Mouse (Mus musculus) olfactory bulb, adult 2 months (tissue): ENCODE measurements at regions not wholly inside any gene's neighbourhood (a gene's known extent, or its start where the extent isn't known, plus 50 kb on each side); places are given as distances from the start of the nearest gene placed in this dataset.

Source experiments
- CTCF ChIP-seq: fragments of 200-500 bp; IDR thresholded peaks from 2 replicates; pipeline ENCODE4 v1.5.1; 2012; ENCODE audit warnings: low read depth, mild to moderate bottlenecking, low read length, moderate library complexity; ENCODE audit not compliant: insufficient read depth
- POLR2A ChIP-seq: fragments of 200-500 bp; IDR thresholded peaks from 2 replicates; pipeline ENCODE4 v1.6.1; 2012; ENCODE audit warnings: mild to moderate bottlenecking, low read depth, low read length, moderate library complexity; ENCODE audit not compliant: insufficient read depth

DNA sequence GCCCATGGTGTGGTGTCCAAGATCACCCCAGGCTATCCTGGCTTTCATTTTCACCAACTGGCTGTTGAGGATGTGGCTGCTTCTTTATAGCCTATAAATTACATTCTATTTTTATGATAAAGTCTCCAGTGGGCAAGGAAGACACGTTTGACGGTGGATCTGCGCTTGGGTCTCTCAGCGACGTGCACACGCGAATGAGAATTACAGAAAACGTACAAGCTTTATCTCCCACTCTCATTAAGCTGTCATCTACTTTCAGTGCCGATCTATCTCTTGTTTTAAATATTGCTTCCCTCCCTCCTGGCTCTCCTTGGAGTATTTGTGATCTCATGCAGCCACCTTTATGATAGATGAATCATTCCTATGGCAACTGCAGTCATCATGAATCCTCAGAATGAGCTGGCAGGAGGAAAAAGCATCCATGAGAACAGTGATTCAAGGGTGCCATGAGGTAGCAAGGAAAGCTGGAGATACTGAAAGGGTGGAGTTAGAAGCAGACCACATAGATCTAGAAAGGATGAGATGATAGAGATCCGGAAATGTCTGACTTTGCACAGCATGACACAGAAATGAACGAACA is 568.0 kb upstream of the Klhl29 start:
- no peak for TF ChIP-seq POLR2A
- TF ChIP-seq CTCF = no peak
